In genomic region chr1:133842074-133842725, GRCm38 (mm10) we compare ENCODE assay signal across 10 mouse cellular contexts. TPM values are rescaled to one million over a fixed set of nuclear protein-coding genes. Genes with fewer than 3 reads are reported as not detected.
DNase-seq lines count a peak whose midpoint lies in the region; ATAC-seq and TF ChIP-seq lines count a peak whose summit lies in the region.
"Had no signal": no experiment of that assay in that cellular context is flagged by ENCODE, and none has a peak within 500 bp of the region (broad histone marks: within the 10 kb centered on the region; RNA-seq: fewer than 3 reads in every experiment).

No protein-coding gene starts in this region.

- H3K9ac ChIP-seq in embryonic facial prominence, embryonic 12.5 days, result no peak overlapping the region
- H3K9ac ChIP-seq in kidney, embryonic 14.5 days (ENCODE audit: low read depth, low read length), result no peak overlapping the region
- H3K9ac ChIP-seq: liver, embryonic 15.5 days had no signal

- H3K36me3 ChIP-seq in embryonic facial prominence, embryonic 12.5 days, result no peaks in the 10 kb centered on the region
- H3K36me3 ChIP-seq in myocyte (ENCODE audit: control insufficient read depth, insufficient read depth), result no peaks in the 10 kb centered on the region
- no peaks in the 10 kb centered on the region for H3K36me3 ChIP-seq in kidney, embryonic 14.5 days (ENCODE audit: control insufficient read depth, insufficient read depth, low read length)
- H3K36me3 ChIP-seq: liver, embryonic 15.5 days had no signal

- H3K4me1 ChIP-seq in embryonic facial prominence, embryonic 12.5 days, result peaks cover 34% of the 10 kb centered on the region
- H3K4me1 ChIP-seq in kidney, embryonic 14.5 days (ENCODE audit: control insufficient read depth, insufficient read depth, low read length), result peaks cover 17% of the 10 kb centered on the region; the same call in 1 of the 2 replicates

- no peaks in the 10 kb centered on the region for H3K9me3 ChIP-seq in embryonic facial prominence, embryonic 12.5 days
- H3K9me3 ChIP-seq in kidney, embryonic 14.5 days (ENCODE audit: control insufficient read depth, low read length), result no peaks in the 10 kb centered on the region
- H3K9me3 ChIP-seq: liver, embryonic 15.5 days had no signal

- H3K4me2 ChIP-seq in embryonic facial prominence, embryonic 12.5 days (replicated peaks), result no peak overlapping the region
- H3K4me2 ChIP-seq in myocyte (ENCODE audit: low read depth), result peak overlapping the region; percentile 35
- no peak overlapping the region for H3K4me2 ChIP-seq in kidney, embryonic 14.5 days (replicated peaks; ENCODE audit: low read depth, low read length)
- H3K4me2 ChIP-seq: liver, embryonic 15.5 days had no signal

- no peaks in the 10 kb centered on the region for H3K27me3 ChIP-seq in embryonic facial prominence, embryonic 12.5 days
- H3K27me3 ChIP-seq in myocyte (ENCODE audit: control insufficient read depth, insufficient read depth, insufficient read length), result no peaks in the 10 kb centered on the region
- H3K27me3 ChIP-seq in kidney, embryonic 14.5 days (ENCODE audit: control insufficient read depth, insufficient read depth, low read length), result no peaks in the 10 kb centered on the region
- H3K27me3 ChIP-seq: liver, embryonic 15.5 days had no signal

- 0 out of 2 replicates have a peak overlapping the region, but pooled peaks have one; percentile 46 for H3K27ac ChIP-seq in embryonic facial prominence, embryonic 12.5 days
- H3K27ac ChIP-seq in kidney, embryonic 14.5 days (ENCODE audit: low read depth, low read length), result no peak overlapping the region
- H3K27ac ChIP-seq: heart, adult 2 months; liver, embryonic 15.5 days had no signal

- no peak overlapping the region for H3K4me3 ChIP-seq in embryonic facial prominence, embryonic 12.5 days
- no peak overlapping the region for H3K4me3 ChIP-seq in myocyte
- H3K4me3 ChIP-seq in kidney, embryonic 14.5 days (ENCODE audit: low read length), result no peak overlapping the region
- H3K4me3 ChIP-seq: heart, adult 2 months; liver, embryonic 15.5 days had no signal

- DNase-seq in embryo, embryonic 10.5 days (ENCODE audit: low spot score), result peak; percentile 66
- DNase-seq in embryo, embryonic 11 days, result no peak
- DNase-seq in layer of hippocampus, adult 9-11 months, result peak; percentile 82
- DNase-seq in adipocyte (ENCODE audit: low spot score), result no peak
- no peak for DNase-seq in ovary, postnatal 14 days (ENCODE audit: low spot score)
- DNase-seq: heart, adult 2 months had no signal

- TF ChIP-seq POLR2A in myocyte (IDR thresholded peaks at IDR 0.05; ENCODE audit: insufficient read length, low read depth), result no peak

- WGBS in embryonic facial prominence, embryonic 12.5 days, result 57% methylated on average over 11 of the region's 11 CpGs
- 55% methylated on average over 11 of the region's 11 CpGs for WGBS in kidney, embryonic 14.5 days

- no peak; the same call in 1 of the 2 replicates for ATAC-seq in embryonic facial prominence, embryonic 12.5 days (ENCODE audit: insufficient number of reproducible peaks, insufficient read depth, low FRiP score, low TSS enrichment)
- no peak for ATAC-seq in kidney, embryonic 14.5 days (ENCODE audit: low FRiP score, low TSS enrichment)

- no peaks in the 10 kb centered on the region for H3K79me2 ChIP-seq in myocyte (ENCODE audit: control insufficient read depth, insufficient read depth)

- no peak overlapping the region for H3ac ChIP-seq in myocyte (ENCODE audit: control insufficient read depth, insufficient read length)

TF ChIP-seq in myocyte, 11 proteins besides CTCF, POLR2A, EP300 and RAD21:
- no peak for TF ChIP-seq POLR2AphosphoS2 (IDR thresholded peaks at IDR 0.05; ENCODE audit: insufficient read length, low read depth)
- TF ChIP-seq CEBPB (IDR thresholded peaks at IDR 0.05; ENCODE audit: insufficient read depth, poor library complexity, severe bottlenecking), result no peak
- no peak for TF ChIP-seq MYOD1 (IDR thresholded peaks at IDR 0.05; ENCODE audit: control insufficient read depth in 1 of 3, insufficient read length in 2 of 3, low read depth in 2 of 3)
- no peak for TF ChIP-seq SRF (IDR thresholded peaks at IDR 0.05; ENCODE audit: control insufficient read depth, insufficient read length, low read depth)
- TF ChIP-seq TCF3 (IDR thresholded peaks at IDR 0.05; ENCODE audit: insufficient read length, low read depth), result no peak
- no peak for TF ChIP-seq E2F4 (IDR thresholded peaks at IDR 0.05; ENCODE audit: insufficient read depth)
- no peak for TF ChIP-seq MYOG (IDR thresholded peaks at IDR 0.05; ENCODE audit: control insufficient read depth in 1 of 3, insufficient read depth in 1 of 3, insufficient read length in 2 of 3, low read depth in 2 of 3)
- no peak for TF ChIP-seq REST (IDR thresholded peaks at IDR 0.05; ENCODE audit: insufficient read depth, insufficient read length)
- no peak for TF ChIP-seq TCF12 (IDR thresholded peaks at IDR 0.05; ENCODE audit: insufficient read depth, poor library complexity, severe bottlenecking)
- no peak for TF ChIP-seq MAX (IDR thresholded peaks at IDR 0.05; ENCODE audit: low read depth)

RNA-seq across cellular contexts. Expression of gene Atp2b4, which starts 41.4 kb away (rescaled TPM):
- polyA plus RNA-seq in embryonic facial prominence, embryonic 12.5 days (2016; fragmentation: Nextera tagmentation; extraction: Ambion mirVana), result 14.1 and 15.0 TPM in 2 replicates
- 28.1 TPM for polyA plus RNA-seq in myocyte (2012; fragmentation: generic; extraction: Trizol)
- polyA plus RNA-seq in kidney, embryonic 14.5 days (2014; fragmentation: Nextera tagmentation; extraction: Ambion mirVana), result 5.2 and 9.6 TPM in 2 replicates

Comparison
In these comparisons a context has a peak if more than half of its experiments do, and no peak if none do; other contexts are left out.
1. DNase-seq: peak in embryo, embryonic 10.5 days (single experiment) and layer of hippocampus, adult 9-11 months (single experiment); none in embryo, embryonic 11 days (single experiment), adipocyte (single experiment) and ovary, postnatal 14 days (single experiment).